Mouse (Mus musculus) heart, embryonic 14.5 days (tissue): Measurements from ENCODE around the gene Lifr. TPM values are rescaled to one million over a fixed set of nuclear protein-coding genes. Genes with fewer than 3 reads are reported as not detected.
A peak's percentile ranks its signal among the peaks of the same experiment; 100 is the strongest.

Experiments used
- ATAC-seq: fragments of 200-750 bp; cut with Nextera tagmentation; 2 replicates; pipeline ENCODE4 v1.8.0; 2017; ENCODE audit warnings: low read depth, moderate TSS enrichment; ENCODE audit not compliant: insufficient number of reproducible peaks, insufficient read depth, low FRiP score
- H3K27ac ChIP-seq, 2 experiments: fragments of 200-500 bp in 1 of 2; fragments of 300-500 bp in 1 of 2; sonication (generic) in 1 of 2; replicated peaks in 1 of 2; 2 replicates each; pipeline ENCODE4 v1.5.1; 2012 to 2014; ENCODE audit warnings: low read depth in 2 of 2, low read length in 2 of 2, control low read depth in 1 of 2, mild to moderate bottlenecking in 1 of 2, mixed read lengths in 1 of 2; ENCODE audit not compliant: control insufficient read depth in 1 of 2, insufficient read depth in 1 of 2
- H3K27me3 ChIP-seq: fragments of 300-500 bp; sonication (generic); 2 replicates; pipeline ENCODE4 v1.6.1; 2014; ENCODE audit warnings: mild to moderate bottlenecking, low read length, control low read depth; ENCODE audit not compliant: control insufficient read depth, insufficient read depth
- H3K36me3 ChIP-seq: fragments of 300-500 bp; sonication (generic); 2 replicates; pipeline ENCODE4 v1.6.1; 2014; ENCODE audit warnings: mild to moderate bottlenecking, control low read depth, low read length, mixed read lengths; ENCODE audit not compliant: control insufficient read depth, insufficient read depth
- H3K4me1 ChIP-seq, 2 experiments: fragments of 200-500 bp in 1 of 2; fragments of 300-500 bp in 1 of 2; sonication (generic) in 1 of 2; 2 replicates each; pipeline ENCODE4 v1.6.1; 2012 to 2014; ENCODE audit warnings: low read length in 2 of 2, control low read depth in 1 of 2, mixed read lengths in 1 of 2; ENCODE audit not compliant: control insufficient read depth in 2 of 2, insufficient read depth in 2 of 2
- H3K4me2 ChIP-seq: fragments of 300-500 bp; sonication (generic); 2 replicates; pipeline ENCODE4 v1.6.1; 2014; ENCODE audit warnings: mild to moderate bottlenecking, low read length
- H3K4me3 ChIP-seq, 2 experiments: fragments of 200-500 bp in 1 of 2; fragments of 300-500 bp in 1 of 2; sonication (generic) in 1 of 2; 2 replicates each; pipeline ENCODE4 v1.5.1; 2012 to 2014; ENCODE audit warnings: low read length in 2 of 2, mild to moderate bottlenecking in 2 of 2, control low read depth in 1 of 2, low read depth in 1 of 2, moderate library complexity in 1 of 2; ENCODE audit not compliant: control insufficient read depth in 1 of 2, insufficient read depth in 1 of 2
- H3K9ac ChIP-seq: fragments of 300-500 bp; sonication (generic); 2 replicates; pipeline ENCODE4 v1.6.1; 2014; ENCODE audit warnings: mild to moderate bottlenecking, low read length
- H3K9me3 ChIP-seq: fragments of 300-500 bp; sonication (generic); 2 replicates; pipeline ENCODE4 v1.6.1; 2016; ENCODE audit warnings: low read length, control low read depth; ENCODE audit not compliant: control insufficient read depth
- WGBS: fragments of 180-500 bp; shearing (Covaris S2); extraction: QIAGEN DNeasy Blood & Tissue Kit; methylation state at CpG from one replicate; pipeline ENCODE4 v1.1.7; 2014; 5-methylcytosine and 5-hydroxymethylcytosine counted together
- polyA plus RNA-seq: library from polyadenylated mRNA; unstranded; fragments of >200 nt; fragmentation: Nextera tagmentation; extraction: Ambion mirVana; gene quantifications from 2 replicates; pipeline ENCODE4 v1.2.1, GENCODE M21; 2014

The Lifr gene
- polyA plus RNA-seq, 1 experiment from 2014 or later, result 36.4 TPM

DNA sequence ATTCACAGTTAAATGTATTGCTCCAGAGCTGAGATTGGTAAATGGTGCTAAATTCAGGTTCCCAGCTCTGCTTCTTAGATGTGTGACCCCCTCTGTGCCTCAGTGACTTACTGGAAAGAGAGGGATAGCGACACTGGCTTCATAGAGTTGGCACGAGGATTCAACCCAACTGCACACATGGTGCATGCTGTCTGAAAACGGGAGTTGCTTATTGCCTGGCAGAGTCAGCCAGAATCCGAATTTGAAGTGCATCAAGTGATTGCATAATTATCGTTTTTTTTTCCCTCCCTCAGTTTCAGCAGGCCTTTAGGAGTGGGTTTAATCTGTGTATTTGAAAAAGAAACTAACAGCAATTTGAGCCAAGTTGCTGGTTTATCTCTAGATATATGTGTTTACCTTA, 55.1 kb downstream of the Lifr start:
- Histone ChIP-seq H3K4me1 (peaks cover 30 to 41% of the 10 kb centered on the region in 2 experiments), H3K9me3 (no peaks in the 10 kb centered on the region), H3K36me3 (no peaks in the 10 kb centered on the region), H3K27me3 (no peaks in the 10 kb centered on the region), H3K4me2 (no peak overlapping the region), H3K4me3 (no peak overlapping the region), H3K27ac (no peak overlapping the region), H3K9ac (no peak overlapping the region)
- ATAC-seq, result no peak
- WGBS, result 65% methylated on average over 5 of the region's 5 CpGs

DNA sequence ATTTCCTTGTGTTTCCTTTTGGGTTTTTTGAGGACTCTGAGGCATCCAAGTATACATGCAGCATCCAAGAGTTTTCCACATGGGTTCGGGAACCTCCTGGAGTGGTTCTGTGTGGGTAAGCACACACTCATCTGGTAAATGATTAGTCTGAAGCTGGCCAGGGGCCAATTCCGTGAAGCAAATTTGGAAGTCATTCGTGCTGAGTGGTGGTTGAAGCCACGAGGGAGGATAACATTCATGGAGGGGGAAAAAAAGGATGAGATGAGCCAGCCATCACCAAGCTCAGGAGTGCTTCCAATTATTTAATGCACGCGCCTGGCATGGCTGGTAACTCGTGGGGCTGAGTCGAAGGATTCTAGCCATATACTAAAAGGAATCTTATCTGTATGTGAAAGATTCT, 56.1 kb downstream of the Lifr start:
- ATAC-seq, result no peak
- Histone ChIP-seq H3K4me2 (no peak overlapping the region), H3K27ac (no peak overlapping the region), H3K4me1 (peaks cover 21 to 32% of the 10 kb centered on the region in 2 experiments), H3K9ac (no peak overlapping the region), H3K27me3 (no peaks in the 10 kb centered on the region), H3K9me3 (no peaks in the 10 kb centered on the region), H3K4me3 (no peak overlapping the region), H3K36me3 (no peaks in the 10 kb centered on the region)
- WGBS, result 30% methylated on average over 8 of the region's 8 CpGs

DNA sequence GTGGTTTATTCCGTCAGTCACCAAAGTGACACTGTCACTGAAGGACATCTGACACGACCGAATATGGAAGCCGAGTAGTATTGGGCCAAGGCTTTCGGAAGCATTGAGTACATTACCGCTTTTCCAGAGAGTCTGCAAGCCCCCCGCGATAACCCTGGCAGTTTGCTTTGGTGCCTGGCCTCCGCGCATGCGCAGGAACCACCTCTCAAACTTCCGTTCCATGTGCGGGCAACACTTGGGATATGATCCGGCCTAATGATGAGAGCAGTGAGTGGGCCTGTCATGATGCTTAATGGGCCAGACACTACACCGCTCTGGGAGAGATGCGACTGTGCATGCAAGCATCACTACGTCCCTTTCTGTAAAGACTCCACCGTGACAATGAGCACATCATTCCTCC, 59.4 kb downstream of the Lifr start:
- no peak overlapping the region for H3K4me3 ChIP-seq
- no peak overlapping the region for H3K27ac ChIP-seq
- H3K4me2 ChIP-seq, result no peak overlapping the region
- H3K36me3 ChIP-seq, result no peaks in the 10 kb centered on the region
- no peak overlapping the region for H3K9ac ChIP-seq
- no peaks in the 10 kb centered on the region for H3K27me3 ChIP-seq
- no peaks in the 10 kb centered on the region for H3K9me3 ChIP-seq
- peaks cover 28 to 44% of the 10 kb centered on the region in 2 experiments for H3K4me1 ChIP-seq
- 94% methylated on average over 18 of the region's 18 CpGs for WGBS
- no peak for ATAC-seq

DNA sequence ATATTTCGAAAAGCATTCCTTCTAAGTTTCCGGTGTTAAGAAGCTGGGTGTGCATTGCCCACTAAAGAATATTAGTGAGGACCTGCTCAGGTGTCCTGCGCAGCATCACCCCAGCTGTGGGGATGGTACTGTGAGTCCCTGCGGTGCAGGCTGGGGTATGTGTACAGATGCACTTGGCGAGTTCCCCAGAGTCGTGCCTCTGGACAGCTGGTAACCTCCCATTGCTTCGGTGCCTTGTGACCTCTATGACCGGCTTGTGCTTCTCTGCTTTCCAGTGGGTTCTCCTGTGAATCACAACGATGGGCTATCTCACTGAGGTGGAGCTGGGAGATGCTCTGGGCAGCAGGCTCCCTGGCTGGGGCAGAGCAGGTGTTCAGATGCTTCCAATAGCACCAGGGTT, 60.2 kb downstream of the Lifr start:
- Histone ChIP-seq H3K9ac (no peak overlapping the region), H3K27me3 (no peaks in the 10 kb centered on the region), H3K4me1 (peaks cover 22 to 39% of the 10 kb centered on the region in 2 experiments), H3K36me3 (no peaks in the 10 kb centered on the region), H3K4me3 (no peak overlapping the region), H3K27ac (no peak overlapping the region), H3K9me3 (no peaks in the 10 kb centered on the region), H3K4me2 (no peak overlapping the region)
- ATAC-seq, result no peak
- WGBS, result 86% methylated on average over 9 of the region's 9 CpGs

DNA sequence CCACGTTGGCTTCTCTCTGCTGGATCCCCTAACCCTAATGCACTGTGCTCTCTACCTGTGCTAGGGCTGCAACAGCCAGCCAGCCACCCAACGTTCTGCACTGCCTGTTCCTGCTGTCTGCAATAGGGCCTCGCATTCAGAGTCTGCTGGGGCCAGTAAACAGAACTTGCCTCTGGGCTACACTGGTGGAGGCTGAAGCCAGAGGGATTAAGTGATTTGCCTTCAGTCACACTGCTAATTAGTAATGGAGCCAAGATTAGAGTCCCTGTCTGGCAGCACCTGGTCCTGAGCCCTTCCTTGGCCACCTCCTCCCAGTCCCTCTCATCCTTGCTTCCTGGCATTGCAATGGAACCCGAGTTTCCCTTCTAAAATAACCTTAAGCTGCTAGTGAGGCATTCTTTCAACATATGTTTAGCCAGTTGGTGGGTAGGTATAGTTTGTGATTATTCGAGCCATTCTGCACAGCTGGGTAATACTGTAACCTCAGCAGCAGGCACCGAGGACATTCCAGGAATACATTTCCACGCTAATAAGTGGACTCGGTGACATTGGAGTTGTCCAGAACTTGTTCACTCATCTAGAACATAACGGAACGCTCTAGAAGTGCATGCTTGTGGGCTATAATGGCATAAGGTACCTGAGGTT, 61.8 kb downstream of the Lifr start:
- 50% methylated on average over 10 of the region's 10 CpGs for WGBS

DNA sequence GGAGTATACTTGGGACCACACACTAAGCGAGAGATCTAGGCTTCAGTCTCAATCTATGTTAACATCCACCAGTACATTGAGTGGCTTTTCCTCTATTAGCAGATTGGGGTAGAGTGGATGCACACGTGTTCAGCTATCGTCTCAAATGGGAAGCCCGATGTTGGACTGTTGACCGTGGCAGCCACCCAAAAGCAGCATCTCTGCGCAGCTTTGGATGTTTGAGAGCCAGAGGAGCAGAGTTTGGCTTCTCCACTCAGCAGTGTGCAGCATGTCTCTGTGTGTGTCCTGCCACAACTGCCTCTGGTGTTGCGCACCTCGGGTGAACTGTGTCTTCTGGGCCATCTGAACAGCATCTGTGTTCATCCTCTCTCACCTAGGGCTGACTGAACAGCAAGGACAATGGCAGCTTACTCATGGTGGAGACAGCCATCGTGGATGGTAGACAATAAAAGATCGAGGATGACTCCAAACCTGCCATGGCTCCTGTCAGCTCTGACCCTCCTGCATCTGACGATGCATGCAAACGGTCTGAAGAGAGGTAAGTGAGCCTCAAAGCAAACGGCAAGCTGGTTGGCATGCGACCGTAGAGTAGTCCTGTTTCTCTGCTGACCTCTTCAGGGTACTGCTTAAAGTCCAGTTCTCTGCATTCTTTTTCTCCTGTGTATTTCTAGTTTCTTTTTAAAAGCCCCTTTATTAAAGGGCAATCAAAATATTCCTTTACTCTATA, 63.8 kb downstream of the Lifr start:
- Histone ChIP-seq H3K9ac (no peak overlapping the region), H3K9me3 (no peaks in the 10 kb centered on the region), H3K4me1 (peaks cover 18 to 34% of the 10 kb centered on the region in 2 experiments), H3K36me3 (peaks cover 30% of the 10 kb centered on the region), H3K27ac (0 out of 4 replicates have a peak overlapping the region, but pooled peaks of 1 of the 2 experiments have one; percentile 14), H3K4me3 (no peak overlapping the region), H3K4me2 (no peak overlapping the region), H3K27me3 (no peaks in the 10 kb centered on the region)
- WGBS, result 68% methylated on average over 15 of the region's 15 CpGs
- ATAC-seq, result no peak

More for the DNA sequence above, 61.8 kb downstream of the Lifr start:
- no peak overlapping the region for H3K4me3 ChIP-seq
- no peaks in the 10 kb centered on the region for H3K27me3 ChIP-seq
- peaks cover 15 to 28% of the 10 kb centered on the region in 2 experiments for H3K4me1 ChIP-seq
- no peak for ATAC-seq
- peak overlapping the region in 1 of 2 experiments; percentile 34; a peak in 2 of 4 replicates for H3K27ac ChIP-seq
- no peak overlapping the region for H3K4me2 ChIP-seq
- H3K9me3 ChIP-seq, result no peaks in the 10 kb centered on the region
- H3K9ac ChIP-seq, result no peak overlapping the region
- H3K36me3 ChIP-seq, result peaks cover 14% of the 10 kb centered on the region

DNA sequence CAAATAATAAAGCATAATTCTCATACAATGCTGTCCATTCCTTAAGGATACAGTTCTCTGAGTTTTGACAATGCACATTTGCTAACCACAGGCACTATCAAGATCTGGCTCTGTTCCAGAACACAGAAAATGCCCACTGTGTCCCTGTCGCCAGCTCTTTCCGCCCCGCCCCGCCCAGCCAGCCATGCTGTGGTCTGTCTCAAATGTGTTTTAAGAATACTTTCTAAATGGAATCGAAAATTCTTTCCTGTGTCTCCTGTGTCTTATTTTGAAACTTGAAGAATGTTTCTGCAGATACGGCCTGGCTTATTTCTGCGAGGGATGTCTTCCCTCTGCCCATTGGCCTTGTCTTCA, 64.3 kb downstream of the Lifr start:
- Histone ChIP-seq H3K9ac (no peak overlapping the region), H3K27me3 (no peaks in the 10 kb centered on the region), H3K27ac (no peak overlapping the region), H3K9me3 (no peaks in the 10 kb centered on the region), H3K36me3 (peaks cover 36% of the 10 kb centered on the region), H3K4me2 (no peak overlapping the region), H3K4me1 (peaks cover 18 to 34% of the 10 kb centered on the region in 2 experiments), H3K4me3 (no peak overlapping the region)
- no peak for ATAC-seq
- 62% methylated on average over 7 of the region's 7 CpGs for WGBS
